Mouse (Mus musculus) heart, embryonic 11.5 days (tissue): ENCODE data around the gene Eif2ak4. TPM values are rescaled to one million over a fixed set of nuclear protein-coding genes. Genes with fewer than 3 reads are reported as not detected.

Source experiments
- ATAC-seq: fragments of 200-750 bp; cut with Nextera tagmentation; replicated peaks from 2 replicates; pipeline ENCODE4 v1.8.0; 2017; ENCODE audit warnings: moderate library complexity; ENCODE audit not compliant: insufficient number of reproducible peaks, low FRiP score, low TSS enrichment
- H3K27ac ChIP-seq: fragments of 300-500 bp; sonication (generic); 2 replicates; pipeline ENCODE4 v1.5.1; 2014; ENCODE audit warnings: mild to moderate bottlenecking, low read depth, low read length
- H3K27me3 ChIP-seq: fragments of 300-500 bp; sonication (generic); 2 replicates; pipeline ENCODE4 v1.6.1; 2014; ENCODE audit warnings: mild to moderate bottlenecking, low read length, mixed read lengths; ENCODE audit not compliant: control insufficient read depth, insufficient read depth
- H3K36me3 ChIP-seq: fragments of 300-500 bp; sonication (generic); 2 replicates; pipeline ENCODE4 v1.6.1; 2014; ENCODE audit warnings: mild to moderate bottlenecking, low read length, moderate library complexity, mixed read lengths; ENCODE audit not compliant: control insufficient read depth, insufficient read depth
- H3K4me1 ChIP-seq: fragments of 300-500 bp; sonication (generic); 2 replicates; pipeline ENCODE4 v1.6.1; 2014; ENCODE audit warnings: low read length; ENCODE audit not compliant: control insufficient read depth, insufficient read depth
- H3K4me2 ChIP-seq: fragments of 300-500 bp; sonication (generic); 2 replicates; pipeline ENCODE4 v1.6.1; 2014; ENCODE audit warnings: mild to moderate bottlenecking, moderate library complexity
- H3K4me3 ChIP-seq: fragments of 300-500 bp; sonication (generic); 2 replicates; pipeline ENCODE4 v1.5.1; 2014; ENCODE audit warnings: low read depth, low read length
- H3K9ac ChIP-seq: fragments of 300-500 bp; sonication (generic); 2 replicates; pipeline ENCODE4 v1.6.1; 2014; ENCODE audit warnings: mild to moderate bottlenecking, low read depth, low read length, moderate library complexity
- H3K9me3 ChIP-seq: fragments of 300-500 bp; sonication (generic); replicated peaks from 2 replicates; pipeline ENCODE4 v1.6.1; 2016; ENCODE audit warnings: low read length; ENCODE audit not compliant: control insufficient read depth
- WGBS: fragments of 180-500 bp; shearing (Covaris S2); extraction: QIAGEN DNeasy Blood & Tissue Kit; methylation state at CpG from one replicate; pipeline ENCODE4 v1.1.7; 2014; ENCODE audit not compliant: insufficient replicate concordance; 5-methylcytosine and 5-hydroxymethylcytosine counted together
- polyA plus RNA-seq: library from polyadenylated mRNA; unstranded; fragments of >200 nt; fragmentation: Nextera tagmentation; extraction: Ambion mirVana; gene quantifications from 2 replicates; pipeline ENCODE4 v1.2.1, GENCODE M21; 2014

Eif2ak4 gene
- polyA plus RNA-seq, 1 experiment from 2014 or later: 9.0 TPM

DNA sequence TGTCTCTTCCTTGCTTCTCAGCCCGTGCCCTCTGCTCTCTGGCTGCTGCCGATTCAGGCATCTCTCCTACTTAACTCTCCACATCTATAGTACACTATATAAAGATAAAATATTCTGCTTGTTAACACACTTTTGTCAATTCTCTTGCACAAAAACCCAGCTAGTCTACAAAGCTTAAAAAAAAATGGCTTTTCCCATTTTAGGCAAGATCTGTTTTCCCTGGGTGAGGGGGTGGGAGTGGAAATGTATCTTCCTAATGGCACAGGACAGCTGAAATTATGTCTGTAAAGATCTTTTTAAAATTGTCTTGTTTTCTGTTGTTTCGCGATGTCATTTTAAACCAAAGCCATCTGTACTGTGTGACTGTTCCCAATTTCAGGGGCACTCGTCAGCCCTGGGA lies 75.1 kb downstream of the Eif2ak4 start:
- WGBS: 85% methylated on average over 5 of the region's 5 CpGs
- Histone ChIP-seq H3K9me3 (no peaks in the 10 kb centered on the region), H3K4me3 (no peak overlapping the region), H3K9ac (no peak overlapping the region), H3K27ac (no peak overlapping the region), H3K4me1 (no peaks in the 10 kb centered on the region), H3K36me3 (peaks cover 13% of the 10 kb centered on the region), H3K27me3 (no peaks in the 10 kb centered on the region), H3K4me2 (no peak overlapping the region)
- no peak for ATAC-seq

DNA sequence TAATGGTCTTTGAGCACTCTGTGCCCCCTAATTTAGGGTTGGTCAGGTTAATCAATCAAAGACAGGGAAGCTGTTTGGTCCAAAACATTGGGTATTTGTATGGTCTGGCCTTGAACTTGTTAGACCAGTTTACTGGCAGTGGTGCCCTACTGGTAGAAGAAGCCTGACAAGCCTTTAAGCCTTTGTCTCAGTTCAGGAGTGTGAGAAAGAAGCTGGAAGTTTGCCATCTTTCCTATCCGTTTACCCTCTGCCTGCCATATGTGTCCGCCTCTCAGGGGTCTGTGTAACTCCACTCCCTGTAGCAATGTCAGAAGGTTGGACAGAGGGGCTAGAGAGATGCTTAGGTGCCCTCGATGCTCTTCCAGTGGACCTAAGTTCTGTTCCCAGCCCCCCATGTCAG lies 76.0 kb downstream of the Eif2ak4 start:
- Histone ChIP-seq H3K4me1 (no peaks in the 10 kb centered on the region), H3K27me3 (no peaks in the 10 kb centered on the region), H3K9ac (no peak overlapping the region), H3K9me3 (no peaks in the 10 kb centered on the region), H3K4me3 (no peak overlapping the region), H3K27ac (no peak overlapping the region), H3K36me3 (peaks cover 10% of the 10 kb centered on the region), H3K4me2 (no peak overlapping the region)
- no peak for ATAC-seq
- WGBS: 83% methylated on average over 3 of the region's 3 CpGs

- no peak for ATAC-seq
- Histone ChIP-seq H3K4me2 (no peak overlapping the region), H3K27ac (no peak overlapping the region), H3K9ac (no peak overlapping the region), H3K4me3 (no peak overlapping the region), H3K36me3 (peaks cover 15% of the 10 kb centered on the region), H3K9me3 (no peaks in the 10 kb centered on the region), H3K27me3 (no peaks in the 10 kb centered on the region), H3K4me1 (no peaks in the 10 kb centered on the region)
- WGBS: 71% methylated on average over 2 of the region's 2 CpGs
Observed at GRCm38 (mm10) chr2:118465894-118466293, 77.5 kb downstream of the Eif2ak4 start.

GRCm38 (mm10) chr2:118466601-118467000 lies 78.2 kb downstream of the Eif2ak4 start:
- Histone ChIP-seq H3K27ac (no peak overlapping the region), H3K4me1 (no peaks in the 10 kb centered on the region), H3K9me3 (no peaks in the 10 kb centered on the region), H3K36me3 (peaks cover 20% of the 10 kb centered on the region), H3K27me3 (no peaks in the 10 kb centered on the region), H3K4me2 (no peak overlapping the region), H3K4me3 (no peak overlapping the region), H3K9ac (no peak overlapping the region)
- WGBS: 45% methylated on average over 1 of the region's 1 CpGs
- ATAC-seq: no peak

GRCm38 (mm10) chr2:118468354-118468753 lies 79.9 kb downstream of the Eif2ak4 start:
- no peaks in the 10 kb centered on the region for H3K27me3 ChIP-seq
- H3K36me3 ChIP-seq: peaks cover 20% of the 10 kb centered on the region
- H3K4me1 ChIP-seq: no peaks in the 10 kb centered on the region
- no peak overlapping the region for H3K4me2 ChIP-seq
- no peaks in the 10 kb centered on the region for H3K9me3 ChIP-seq
- H3K9ac ChIP-seq: no peak overlapping the region
- H3K27ac ChIP-seq: no peak overlapping the region
- ATAC-seq: no peak
- H3K4me3 ChIP-seq: no peak overlapping the region

GRCm38 (mm10) chr2:118478833-118479549 lies 90.6 kb downstream of the Eif2ak4 start:
- Histone ChIP-seq H3K4me1 (peaks cover 6% of the 10 kb centered on the region; the same call in 1 of the 2 replicates), H3K27ac (peak overlapping the region; percentile 80), H3K9ac (peak overlapping the region; percentile 89), H3K36me3 (peaks cover 14% of the 10 kb centered on the region), H3K4me2 (peak overlapping the region; percentile 75), H3K27me3 (no peaks in the 10 kb centered on the region), H3K4me3 (peak overlapping the region; percentile 84), H3K9me3 (no peaks in the 10 kb centered on the region)
- 2% methylated on average over 52 of the region's 52 CpGs for WGBS
- peak; percentile 66 for ATAC-seq

- Histone ChIP-seq H3K9ac (peak within 1 kb of the TSS; percentile 89), H3K9me3 (no peaks in the 10 kb centered on the region)
- under 1% methylated on average over 35 of the region's 35 CpGs for WGBS
Observed at GRCm38 (mm10) chr2:118479550-118479909, 91.1 kb downstream of the Eif2ak4 start, which contains the start of gene Srp14. Gene Srp14, minus strand, starts transcription at chr2:118479711.

GRCm38 (mm10) chr2:118480886-118481285 lies 92.5 kb downstream of the Eif2ak4 start:
- no peaks in the 10 kb centered on the region for H3K9me3 ChIP-seq
- WGBS: 90% methylated on average over 7 of the region's 7 CpGs
- H3K4me2 ChIP-seq: no peak overlapping the region
- no peaks in the 10 kb centered on the region for H3K27me3 ChIP-seq
- no peak overlapping the region for H3K9ac ChIP-seq
- H3K4me1 ChIP-seq: peaks cover 6% of the 10 kb centered on the region; the same call in 1 of the 2 replicates
- ATAC-seq: no peak
- no peak overlapping the region for H3K27ac ChIP-seq
- H3K4me3 ChIP-seq: no peak overlapping the region
- peaks cover 4% of the 10 kb centered on the region; the same call in 1 of the 2 replicates for H3K36me3 ChIP-seq

More at GRCm38 (mm10) chr2:118479550-118479909, 91.1 kb downstream of the Eif2ak4 start, which contains the start of gene Srp14:
- Histone ChIP-seq H3K27ac (peak within 1 kb of the TSS; percentile 80), H3K4me1 (peaks cover 6% of the 10 kb centered on the region; the same call in 1 of the 2 replicates), H3K27me3 (no peaks in the 10 kb centered on the region), H3K4me2 (peak within 1 kb of the TSS; percentile 75), H3K4me3 (peak within 1 kb of the TSS; percentile 84), H3K36me3 (peaks cover 10% of the 10 kb centered on the region; the same call in 1 of the 2 replicates)
- ATAC-seq: peak; percentile 92

GRCm38 (mm10) chr2:118483032-118483431 lies 94.6 kb downstream of the Eif2ak4 start:
- Histone ChIP-seq H3K4me1 (peaks cover 5% of the 10 kb centered on the region; the same call in 1 of the 2 replicates), H3K4me3 (no peak overlapping the region), H3K27me3 (no peaks in the 10 kb centered on the region), H3K36me3 (no peaks in the 10 kb centered on the region), H3K9me3 (no peaks in the 10 kb centered on the region), H3K9ac (no peak overlapping the region), H3K27ac (no peak overlapping the region), H3K4me2 (no peak overlapping the region)
- ATAC-seq: no peak
- 81% methylated on average over 5 of the region's 5 CpGs for WGBS
